Mouse (Mus musculus) megakaryocyte, adult 5-6 weeks (primary cell): ENCODE results near the gene Cyp2b19. TPM values are rescaled to one million over a fixed set of nuclear protein-coding genes. Genes with fewer than 3 reads are reported as not detected.

Source experiments
- total RNA-seq, 2 experiments: library from RNA; stranded (forward) in 1 of 2; stranded (reverse) in 1 of 2; fragments of 153-499, 151-499 nt in 1 of 2; fragments of 221-1000, 200-1000 nt in 1 of 2; gene quantifications; 2 replicates each; pipeline versions ENCODE4 v1.2.3 to v1.2.4; 2015 to 2017

Gene Cyp2b19
- total RNA-seq, 2 experiments from 2014 or later: not detected

Other genes with a start within 250 kb of the Cyp2b19 start
- gene Nlrp9a, start 222.1 kb upstream of the Cyp2b19 start, total RNA-seq (2015): not detected in 2 replicates
- not detected in 2 replicates for gene Nlrp9a, start 222.1 kb upstream of the Cyp2b19 start, total RNA-seq (2017)
- not detected in 2 replicates for gene Vmn1r185, start 138.7 kb upstream of the Cyp2b19 start, total RNA-seq (2015)
- not detected in 2 replicates for gene Vmn1r185, start 138.7 kb upstream of the Cyp2b19 start, total RNA-seq (2017)
- not detected in 2 replicates for gene Cyp2b23, start 70.7 kb upstream of the Cyp2b19 start, total RNA-seq (2015)
- not detected in 2 replicates for gene Cyp2b23, start 70.7 kb upstream of the Cyp2b19 start, total RNA-seq (2017)
- not detected in 2 replicates for gene Cyp2g1, start 51.8 kb downstream of the Cyp2b19 start, total RNA-seq (2015)
- gene Cyp2g1, start 51.8 kb downstream of the Cyp2b19 start, total RNA-seq (2017): not detected in 2 replicates
- not detected in 2 replicates for gene Cyp2a5, start 78.2 kb downstream of the Cyp2b19 start, total RNA-seq (2015)
- gene Cyp2a5, start 78.2 kb downstream of the Cyp2b19 start, total RNA-seq (2017): not detected in 2 replicates
- gene Cyp2a22, start 182.2 kb downstream of the Cyp2b19 start, total RNA-seq (2015): not detected in 2 replicates
- not detected in 2 replicates for gene Cyp2a22, start 182.2 kb downstream of the Cyp2b19 start, total RNA-seq (2017)